ENCODE assay signal across 19 mouse cellular contexts in the genomic region with DNA sequence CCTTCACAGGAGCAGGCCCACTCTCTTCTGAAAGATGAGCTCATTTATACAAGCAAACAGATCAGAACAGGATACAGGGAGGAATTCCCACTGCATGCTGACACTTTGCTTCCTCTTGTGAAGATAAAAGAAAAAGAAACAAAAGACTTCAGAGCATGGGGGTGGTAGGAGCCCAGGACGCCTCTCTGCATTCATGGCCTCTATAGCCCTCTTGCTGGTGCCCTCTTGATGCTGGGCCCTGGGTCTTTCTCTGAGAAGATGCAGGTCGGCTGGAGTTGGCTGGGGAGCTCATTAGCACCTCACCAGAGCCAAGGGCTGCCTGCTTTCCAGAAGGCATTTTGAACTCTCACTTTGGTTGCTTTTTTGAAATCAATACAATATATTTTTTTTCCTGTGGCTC.
"Had no signal": no experiment of that assay in that cellular context is flagged by ENCODE, and none has a peak within 500 bp of the region (broad histone marks: within the 10 kb centered on the region; RNA-seq: fewer than 3 reads in every experiment).

No protein-coding gene starts in this region.

- ATAC-seq: liver, postnatal 0 days; lung, postnatal 0 days had no signal

- H3K27me3 ChIP-seq: limb, embryonic 12.5 days; limb, embryonic 15.5 days; neural tube, embryonic 13.5 days had no signal

- H3K9ac ChIP-seq: limb, embryonic 12.5 days; limb, embryonic 15.5 days; liver, embryonic 14.5 days; liver, postnatal 0 days; lung, embryonic 14.5 days; neural tube, embryonic 13.5 days had no signal

- H3K9me3 ChIP-seq: limb, embryonic 12.5 days; limb, embryonic 15.5 days; neural tube, embryonic 13.5 days had no signal

- H3K4me2 ChIP-seq: limb, embryonic 12.5 days; limb, embryonic 15.5 days; liver, embryonic 11.5 days; lung, embryonic 14.5 days; neural tube, embryonic 13.5 days had no signal

- H3K4me1 ChIP-seq: limb, embryonic 12.5 days; limb, embryonic 15.5 days; neural tube, embryonic 13.5 days had no signal

- H3K27ac ChIP-seq: limb, embryonic 12.5 days; limb, embryonic 15.5 days; liver, embryonic 14.5 days; macrophage; neural tube, embryonic 13.5 days had no signal

- H3K36me3 ChIP-seq: limb, embryonic 12.5 days; limb, embryonic 15.5 days; neural tube, embryonic 13.5 days had no signal

- DNase-seq: kidney, adult 18-20 months; kidney, adult 9 months; kidney, postnatal 25 days; left cerebral cortex, postnatal 4 days; liver, postnatal 0 days; lung, embryonic 14.5 days; retina, postnatal 1 day; right cerebral cortex, postnatal 25 days; spleen, adult 18-20 months; thymus, adult 18-20 months; thymus, postnatal 36 days had no signal

- H3K4me3 ChIP-seq: limb, embryonic 12.5 days; limb, embryonic 15.5 days; myocyte; neural tube, embryonic 13.5 days had no signal
